Mouse (Mus musculus) ES-E14 (cell line): ENCODE results near the gene Muc4.

ENCODE experiments used
- HCFC1 ChIP-seq: IDR thresholded peaks from 2 replicates; pipeline ENCODE4 v1.6.1; 2012; ENCODE audit warnings: low read length, inconsistent platforms, borderline replicate concordance; ENCODE audit not compliant: insufficient read depth
- ZC3H11A ChIP-seq: IDR thresholded peaks from 2 replicates; pipeline ENCODE4 v1.6.1; 2012; ENCODE audit warnings: low read depth, mild to moderate bottlenecking, inconsistent platforms, low read length, borderline replicate concordance
- ZNF384 ChIP-seq: IDR thresholded peaks from 2 replicates; pipeline ENCODE4 v1.6.1; 2012; ENCODE audit warnings: low read depth, low read length, inconsistent platforms

- TF ChIP-seq ZC3H11A (no peak), ZNF384 (no peak), HCFC1 (no peak)
Measured at GRCm38 (mm10) chr16:32688770-32689169, 46.9 kb upstream of the Muc4 start.
